Mouse (Mus musculus): ENCODE measurements around the gene Ppp1r9a.

The Ppp1r9a gene

DNA sequence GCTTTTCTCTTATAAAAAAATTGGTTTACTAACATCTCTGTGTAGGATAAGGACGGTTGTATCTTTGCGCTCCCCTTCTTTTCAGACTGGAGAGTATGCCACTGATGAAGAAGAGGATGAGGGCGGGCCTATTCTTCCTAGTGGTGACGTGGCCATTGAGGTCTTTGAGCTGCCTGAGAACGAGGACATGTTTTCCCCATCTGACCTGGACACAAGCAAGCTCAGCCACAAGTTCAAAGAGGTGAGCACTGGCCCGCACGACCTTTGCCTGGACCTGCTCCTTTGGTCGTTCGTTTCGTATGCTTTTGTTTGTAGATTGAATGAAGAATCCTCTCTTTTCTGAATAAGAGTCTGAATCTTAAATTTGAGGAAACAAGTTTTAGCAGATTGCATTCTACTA is 197.6 kb downstream of the Ppp1r9a start:
- DNase-seq (ENCODE audit: low spot score in 2 of 2), result no peak

DNA sequence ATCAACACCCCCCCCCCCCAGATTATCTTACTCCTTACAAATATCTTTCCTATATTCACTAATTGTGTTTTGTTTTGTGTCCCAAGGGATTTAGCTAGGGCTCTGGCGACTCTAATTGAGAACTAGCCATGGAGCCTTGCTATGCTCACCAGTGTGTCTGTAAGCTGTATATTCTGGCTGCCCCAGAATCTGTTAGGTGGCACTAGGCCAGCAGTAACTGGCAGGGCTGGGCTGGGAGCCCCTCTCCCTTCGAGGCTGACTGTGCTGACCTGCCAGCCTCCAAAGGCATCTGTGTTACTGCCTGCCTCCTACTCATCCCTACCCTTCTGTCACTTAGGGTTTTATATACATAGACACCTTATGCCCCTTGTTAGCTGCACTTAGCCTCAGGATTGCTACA is 200.0 kb downstream of the Ppp1r9a start:
- DNase-seq (ENCODE audit: low spot score in 2 of 2), result no peak

DNA sequence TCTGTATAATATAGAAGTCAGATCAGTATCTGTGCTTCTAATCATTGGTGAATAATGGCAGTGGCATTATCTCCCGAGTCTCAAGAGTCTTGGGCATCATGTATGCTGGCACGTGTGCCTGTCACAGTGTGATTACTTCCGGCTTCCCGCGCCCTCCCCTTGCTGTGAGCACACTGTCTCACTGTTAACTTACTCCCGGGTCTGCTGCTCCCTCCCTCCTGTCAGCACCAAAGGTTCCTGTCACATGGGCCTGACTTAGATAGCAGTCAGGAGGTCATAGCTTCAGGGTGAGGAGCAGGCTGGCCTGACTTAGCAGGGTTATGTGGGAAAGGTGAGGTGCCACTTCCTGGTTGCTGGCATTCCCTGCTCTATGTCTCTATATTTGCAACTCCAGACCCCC is 201.1 kb downstream of the Ppp1r9a start:
- no peak for DNase-seq (ENCODE audit: low spot score in 2 of 2)

DNA sequence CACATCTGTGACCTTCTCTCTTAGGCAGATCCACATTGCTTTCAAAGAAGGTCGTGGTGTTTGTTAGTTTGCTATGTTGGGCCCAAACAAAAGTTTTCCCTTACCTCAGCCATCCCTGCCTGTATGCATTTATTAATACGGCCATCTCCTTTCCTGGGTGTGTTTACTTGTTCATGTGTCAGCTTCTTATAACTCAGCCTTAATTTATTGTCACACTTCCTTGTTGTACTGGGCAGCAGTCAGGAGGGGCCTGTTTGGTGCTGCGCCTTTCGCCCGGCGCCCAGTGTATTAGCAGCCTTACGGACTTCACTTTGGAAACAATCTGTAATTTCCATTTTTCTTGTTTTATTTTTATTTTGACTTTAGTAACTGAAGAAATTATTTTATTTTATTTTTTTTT is 201.5 kb downstream of the Ppp1r9a start:
- no peak for DNase-seq (ENCODE audit: low spot score in 2 of 2)

DNA sequence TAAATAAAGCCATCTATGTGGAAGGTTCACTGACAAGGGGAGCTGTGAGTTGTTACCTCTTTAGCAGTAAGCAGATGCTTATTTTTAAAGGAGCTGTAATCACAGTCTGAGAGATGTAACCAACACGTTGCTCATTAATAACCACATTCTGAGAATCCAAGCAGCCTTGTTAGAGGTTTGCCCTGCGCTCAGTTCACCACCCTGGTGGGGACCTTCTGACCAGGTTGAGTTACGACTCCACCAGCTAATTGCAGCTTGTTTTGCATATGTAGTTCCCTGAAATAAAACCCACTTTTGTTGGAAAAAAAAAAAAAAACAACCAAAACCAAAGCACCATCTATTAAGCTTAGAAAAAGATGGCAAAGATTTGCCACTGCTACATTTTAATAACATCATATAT is 205.8 kb downstream of the Ppp1r9a start:
- no peak for DNase-seq (ENCODE audit: low spot score in 2 of 2)

DNA sequence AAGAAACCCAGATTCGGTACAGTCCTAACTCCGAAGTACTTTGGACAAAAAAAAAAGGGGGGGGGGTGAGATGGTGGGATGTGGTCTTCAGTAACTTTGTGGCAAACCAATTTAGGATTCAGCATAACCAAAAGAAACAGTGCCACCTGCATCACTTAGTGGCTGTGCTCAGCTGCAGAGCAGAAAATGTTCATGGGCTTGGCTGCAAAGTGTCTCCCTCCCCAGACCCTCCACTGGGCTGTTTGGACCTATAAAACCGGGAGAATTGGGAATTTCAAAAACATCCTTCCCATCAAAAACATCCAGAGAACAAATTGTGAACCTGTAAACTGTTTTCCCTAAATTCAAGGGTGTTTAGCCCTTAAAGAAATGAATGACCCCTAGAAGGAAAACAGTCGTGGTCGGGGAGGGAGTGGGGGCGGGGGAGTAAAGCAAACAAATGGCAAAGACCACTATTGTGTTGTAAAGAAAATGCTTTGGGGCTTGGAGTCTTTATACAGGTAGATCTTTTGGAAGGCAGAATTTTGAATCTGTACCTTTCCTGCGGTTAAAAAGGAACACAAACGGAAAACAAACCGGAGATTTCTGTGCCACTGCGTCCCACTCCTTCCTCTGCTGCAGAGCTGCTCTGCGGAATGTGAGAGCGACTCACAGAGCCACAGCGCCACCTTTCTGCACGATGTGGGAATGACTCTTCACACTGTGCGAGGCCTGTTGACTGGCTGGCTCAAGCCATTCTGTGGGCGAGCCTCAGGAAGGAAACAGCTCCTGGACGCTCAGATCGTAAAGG is 207.4 kb downstream of the Ppp1r9a start:
- DNase-seq (ENCODE audit: low spot score in 2 of 2), result peak; percentile 93

DNA sequence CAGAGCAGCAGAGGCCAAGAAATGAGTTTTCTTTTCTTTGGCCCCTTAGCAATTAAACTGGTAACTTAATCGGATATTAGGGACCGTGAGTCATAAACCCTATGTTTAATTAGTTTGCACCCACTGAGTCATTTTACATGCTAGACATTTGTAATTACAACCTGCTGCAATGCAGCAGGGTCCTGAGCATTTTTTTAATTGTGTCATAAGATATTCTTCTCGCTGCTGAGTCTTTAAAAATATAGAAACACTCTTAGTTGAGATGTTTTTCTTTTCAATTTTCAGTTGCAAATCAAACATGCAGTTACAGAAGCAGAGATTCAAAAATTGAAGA is 208.0 kb downstream of the Ppp1r9a start:
- no peak for DNase-seq (ENCODE audit: low spot score in 2 of 2)

DNA sequence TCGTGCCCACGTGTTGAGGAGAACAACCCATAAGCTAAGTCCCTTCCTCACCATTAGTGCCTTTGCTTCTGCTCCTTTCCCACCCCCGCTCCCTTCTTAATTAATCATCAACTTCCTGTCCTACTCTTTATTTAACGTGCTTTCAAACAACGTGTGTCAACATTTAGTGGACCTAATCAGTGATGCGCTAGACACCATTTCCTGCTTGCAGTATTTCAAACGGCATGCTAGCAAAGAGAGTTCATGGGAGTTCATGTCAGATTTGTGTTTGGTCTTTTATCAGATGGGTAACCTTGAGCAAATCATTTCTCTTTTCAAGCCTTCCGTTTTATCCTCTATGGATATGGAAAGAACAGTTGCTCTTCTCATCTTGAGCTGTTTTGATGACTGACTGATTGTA is 210.4 kb downstream of the Ppp1r9a start:
- no peak for DNase-seq (ENCODE audit: low spot score in 2 of 2)

DNA sequence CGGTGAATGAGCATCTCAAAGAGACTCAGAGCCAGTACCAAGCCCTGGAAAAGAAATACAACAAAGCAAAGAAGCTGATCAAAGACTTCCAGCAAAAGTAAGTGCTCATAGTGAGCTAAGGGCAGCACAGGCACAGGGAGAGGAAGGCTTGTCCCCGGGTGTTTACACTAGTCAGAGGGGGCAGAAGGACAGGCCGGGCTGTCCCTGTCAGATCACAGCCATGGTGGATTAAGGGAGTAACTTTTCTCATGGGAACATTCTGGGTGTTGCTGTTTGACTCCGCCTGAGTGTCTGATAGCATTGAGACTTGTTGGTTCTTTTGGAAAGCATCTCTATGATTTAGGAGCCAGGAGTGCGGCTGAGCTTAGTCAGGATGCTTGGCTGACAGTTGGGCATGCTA is 211.0 kb downstream of the Ppp1r9a start:
- DNase-seq (ENCODE audit: low spot score in 2 of 2), result no peak

DNA sequence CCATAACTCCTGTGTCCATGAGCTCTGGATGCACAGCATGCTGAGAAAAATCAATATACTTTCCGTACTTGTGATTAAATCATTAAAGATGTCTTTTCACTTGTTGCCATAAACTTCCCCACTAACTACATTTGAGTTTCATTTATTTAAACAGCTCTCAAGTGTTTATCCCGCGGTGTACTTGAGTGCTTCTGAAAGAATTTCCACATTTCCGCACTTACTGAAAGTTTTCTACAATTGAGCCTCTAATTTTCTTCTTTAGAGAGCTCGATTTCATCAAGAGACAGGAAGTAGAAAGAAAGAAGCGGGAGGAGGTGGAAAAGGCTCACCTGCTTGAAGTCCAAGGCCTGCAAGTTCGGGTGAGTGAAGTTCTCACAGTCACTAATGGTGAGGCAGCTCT is 212.1 kb downstream of the Ppp1r9a start:
- no peak for DNase-seq (ENCODE audit: low spot score in 2 of 2)

DNA sequence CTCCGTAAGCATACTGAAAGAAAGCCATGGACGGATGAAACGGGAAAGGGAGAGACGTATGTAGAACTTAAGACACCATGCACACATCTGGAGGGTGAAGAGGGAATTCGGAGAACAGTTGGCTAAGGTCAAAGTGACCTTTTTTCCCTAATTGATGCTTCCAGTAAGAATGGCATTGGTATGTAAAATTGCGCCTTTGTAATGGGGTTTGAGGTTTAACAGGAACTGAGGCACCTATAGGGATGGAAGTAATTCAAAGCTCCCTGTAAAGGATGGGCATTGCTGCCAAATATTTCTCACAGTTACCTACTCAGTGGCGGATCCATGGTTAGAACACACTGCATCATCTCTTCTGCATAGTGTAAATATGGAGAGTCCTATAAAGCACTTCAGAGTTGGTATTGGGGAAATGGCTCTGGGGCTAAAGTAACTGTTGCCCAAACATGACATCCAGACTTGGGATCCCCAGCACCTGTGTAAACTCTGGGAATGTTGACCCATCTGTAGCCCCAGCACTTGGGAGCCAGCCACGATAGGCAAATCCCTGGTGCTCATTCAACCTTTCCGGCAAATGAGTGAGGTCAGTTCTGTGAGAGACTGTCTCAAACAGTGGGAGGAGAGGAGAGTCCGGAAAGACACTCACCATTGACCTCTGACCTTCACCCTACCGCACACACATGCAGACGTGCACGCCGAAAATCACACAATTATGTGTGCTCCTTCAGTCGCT is 216.6 kb downstream of the Ppp1r9a start:
- no peak for DNase-seq (ENCODE audit: low spot score in 2 of 2)

DNA sequence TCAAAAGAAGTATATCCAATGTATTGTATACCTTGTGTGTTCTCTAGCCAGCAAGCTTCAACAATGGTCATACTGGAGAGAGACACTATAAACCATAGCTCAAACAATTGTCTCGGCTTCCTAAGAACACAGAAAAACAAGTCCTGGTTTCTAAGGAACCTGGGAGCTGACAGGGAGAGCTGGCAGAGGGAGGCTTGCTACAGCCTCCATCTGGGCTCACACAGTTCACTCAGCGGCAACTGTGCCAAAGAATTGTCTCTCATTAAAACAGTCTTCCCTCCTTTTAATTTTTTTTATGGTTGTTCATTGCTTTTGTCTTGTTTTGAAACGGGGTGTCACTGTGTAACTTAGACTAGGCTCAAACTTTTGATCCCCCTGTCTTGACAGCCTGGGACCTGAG is 217.5 kb downstream of the Ppp1r9a start:
- no peak for DNase-seq (ENCODE audit: low spot score in 2 of 2)

DNA sequence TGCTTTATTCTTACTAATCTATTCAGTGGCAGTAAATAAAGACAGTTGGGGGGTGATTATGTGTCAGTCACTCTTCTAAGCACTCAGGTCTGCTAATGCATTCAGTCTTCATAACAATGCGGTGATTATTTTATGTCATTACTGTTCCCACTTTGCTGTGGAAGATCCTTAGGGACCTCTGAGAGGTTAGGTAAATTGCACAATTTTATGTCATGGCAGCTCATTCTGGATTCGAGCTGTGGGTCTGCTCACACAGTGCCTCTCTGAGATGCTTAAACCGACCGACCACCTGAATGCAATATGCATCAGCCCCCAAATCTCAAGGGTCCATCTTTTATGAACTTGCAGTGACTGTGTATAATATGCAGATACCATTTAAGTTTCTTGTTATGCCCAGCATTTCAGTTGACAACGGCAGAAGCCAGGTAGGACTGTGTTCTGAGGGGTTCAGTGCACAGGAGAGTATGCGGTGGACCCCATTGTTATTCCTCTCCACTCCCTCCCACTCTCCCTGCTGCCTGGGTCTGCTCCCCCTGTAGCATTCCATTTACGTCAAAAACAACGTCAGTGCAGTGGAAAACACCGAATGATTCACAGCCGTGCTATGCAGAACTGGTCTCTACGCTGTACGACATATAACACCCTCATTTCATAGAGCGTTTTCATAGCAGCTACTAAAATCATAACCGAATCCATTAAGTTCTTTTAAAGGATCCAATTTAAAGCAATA is 226.8 kb downstream of the Ppp1r9a start:
- no peak for DNase-seq (ENCODE audit: low spot score in 2 of 2)

DNA sequence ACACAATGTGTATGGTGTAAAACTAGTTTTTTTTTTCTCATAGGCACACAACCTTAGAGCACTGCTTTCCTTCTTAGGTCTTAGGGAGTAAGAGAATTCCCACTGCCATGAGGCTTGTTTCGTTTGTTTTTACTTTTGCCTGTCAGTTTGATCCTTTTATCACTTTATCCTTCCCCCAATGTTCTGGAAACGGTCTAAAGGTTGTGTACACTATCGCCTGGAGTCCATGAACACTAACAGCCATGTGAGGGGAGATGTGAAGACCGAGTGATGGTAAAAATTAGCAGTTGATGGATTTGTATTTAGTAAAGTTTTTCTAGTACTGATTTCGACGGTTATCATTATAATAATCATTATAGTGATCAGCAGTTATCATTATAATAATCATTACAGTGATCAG is 232.3 kb downstream of the Ppp1r9a start:
- DNase-seq (ENCODE audit: low spot score in 2 of 2), result no peak

DNA sequence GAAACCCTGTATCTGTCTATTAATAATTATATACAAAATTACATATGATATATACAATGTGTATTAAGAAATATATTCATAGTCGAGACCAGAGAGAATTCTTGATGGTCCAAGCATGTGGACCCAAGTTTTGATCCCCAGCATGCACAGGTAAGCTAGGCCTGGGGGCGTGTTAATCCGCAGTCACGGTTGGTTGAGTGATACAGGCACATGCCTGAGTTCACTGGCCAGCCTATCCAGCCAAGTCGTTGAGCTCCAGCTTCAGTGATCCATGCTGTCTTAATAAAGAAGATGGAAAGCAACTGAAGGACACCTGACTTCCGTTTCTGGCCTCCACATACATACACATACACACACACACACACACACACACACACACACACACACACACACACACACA is 233.3 kb downstream of the Ppp1r9a start:
- no peak for DNase-seq (ENCODE audit: low spot score in 2 of 2)

DNA sequence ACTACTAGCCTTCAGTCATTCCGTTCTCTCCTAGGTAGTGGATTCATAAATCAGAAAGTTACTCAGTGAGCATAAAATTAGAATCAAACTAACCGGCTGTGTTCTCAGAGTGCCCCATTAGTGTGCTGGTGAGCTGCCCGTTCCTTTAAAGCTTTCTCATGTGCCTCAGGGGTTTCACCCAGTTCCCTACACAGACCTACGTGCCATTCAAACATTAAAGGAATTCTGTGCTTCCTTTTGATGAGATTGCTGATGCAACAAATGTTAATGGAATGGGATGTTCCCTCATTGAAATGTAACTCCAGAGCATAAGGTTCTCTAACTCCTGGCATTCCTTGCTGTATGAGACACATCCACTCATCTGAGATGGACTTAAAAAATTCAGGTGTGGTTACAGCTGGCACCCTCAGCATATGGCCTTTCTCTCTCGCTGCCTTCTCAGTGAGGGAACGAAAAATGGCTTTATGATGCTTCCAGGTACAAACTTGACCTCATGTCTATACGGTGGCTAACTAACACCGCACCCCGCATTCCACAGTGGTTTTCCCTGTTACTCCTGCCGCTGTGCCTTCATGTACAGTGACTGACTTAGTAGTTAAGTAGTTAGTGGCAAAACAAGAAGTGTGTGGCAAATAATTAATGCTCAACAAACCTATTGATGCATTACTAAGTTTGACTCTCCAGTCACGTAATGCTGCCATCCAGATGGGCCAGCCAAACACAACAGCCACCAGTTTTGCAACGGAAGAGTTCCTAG is 236.3 kb downstream of the Ppp1r9a start:
- no peak for DNase-seq (ENCODE audit: low spot score in 2 of 2)

DNA sequence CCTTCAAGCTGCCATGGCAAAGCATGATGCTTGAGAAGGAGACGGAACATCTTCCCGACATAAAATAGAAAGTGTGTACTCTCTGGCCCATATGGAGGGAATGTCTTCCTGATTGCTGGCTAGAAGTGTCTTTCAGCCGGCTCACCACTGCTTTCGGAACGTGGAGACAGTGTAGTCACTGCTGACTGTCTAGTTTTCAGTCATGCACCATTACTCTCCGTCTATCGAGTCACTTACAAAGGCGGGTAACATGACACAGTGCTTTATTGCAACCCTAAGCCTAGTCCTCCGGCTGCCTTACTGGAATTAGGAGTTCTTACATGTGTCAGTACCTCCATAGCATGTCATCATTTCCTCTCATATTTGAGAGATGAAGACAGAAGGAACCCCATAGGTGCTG is 236.9 kb downstream of the Ppp1r9a start:
- DNase-seq (ENCODE audit: low spot score in 2 of 2), result no peak

DNA sequence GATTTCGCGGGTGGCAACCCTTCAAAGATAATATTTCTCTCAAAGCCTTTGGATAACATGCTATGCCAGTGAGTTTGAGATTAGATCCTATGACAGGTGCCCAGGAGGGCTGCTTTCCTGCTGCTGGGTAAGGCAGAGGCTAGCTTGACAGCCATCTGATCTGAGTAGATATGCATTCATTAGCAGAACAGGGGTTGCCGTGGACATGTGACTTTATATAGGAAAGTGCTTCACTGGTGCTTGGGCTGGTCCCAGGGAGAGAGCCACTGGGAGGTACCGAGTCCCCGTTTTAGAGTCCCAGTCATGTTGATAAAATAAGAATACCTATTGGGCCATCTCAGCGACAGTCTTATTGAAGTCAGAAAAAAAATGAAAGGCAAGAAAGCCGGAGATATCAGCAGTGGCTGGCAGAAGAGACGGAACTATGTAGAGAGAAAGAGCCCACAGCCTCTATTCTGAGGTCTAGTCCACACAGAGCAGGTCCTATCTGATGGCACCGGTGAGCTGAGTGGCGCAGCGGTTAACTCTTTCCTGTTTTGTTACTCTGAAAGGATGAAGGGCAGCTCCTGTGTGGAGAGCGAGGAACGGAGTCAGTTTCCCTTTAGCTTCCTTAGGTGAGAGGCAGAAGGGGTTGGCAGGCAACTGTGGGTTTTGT is 244.9 kb downstream of the Ppp1r9a start:
- DNase-seq (ENCODE audit: low spot score in 2 of 2), result no peak

DNA sequence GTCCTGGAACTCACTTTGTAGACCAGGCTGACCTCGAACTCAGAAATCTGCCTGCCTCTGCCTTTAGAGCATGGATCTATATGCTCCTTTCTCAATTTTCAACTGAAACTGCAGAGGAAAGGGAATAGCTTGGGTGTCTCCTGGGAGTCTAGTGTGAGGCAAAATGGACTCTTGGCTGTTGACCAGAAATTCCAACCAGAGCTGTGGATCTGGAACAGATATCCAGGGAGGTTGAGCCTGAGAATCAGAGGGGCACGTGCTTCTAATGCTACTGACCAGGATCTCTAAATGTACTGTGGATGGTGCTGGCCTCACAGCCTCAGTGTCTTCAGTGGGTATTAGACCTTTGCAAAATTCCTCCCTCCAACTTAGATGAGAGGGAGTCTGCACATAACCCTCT is 247.2 kb downstream of the Ppp1r9a start:
- DNase-seq (ENCODE audit: low spot score in 2 of 2), result no peak

DNA sequence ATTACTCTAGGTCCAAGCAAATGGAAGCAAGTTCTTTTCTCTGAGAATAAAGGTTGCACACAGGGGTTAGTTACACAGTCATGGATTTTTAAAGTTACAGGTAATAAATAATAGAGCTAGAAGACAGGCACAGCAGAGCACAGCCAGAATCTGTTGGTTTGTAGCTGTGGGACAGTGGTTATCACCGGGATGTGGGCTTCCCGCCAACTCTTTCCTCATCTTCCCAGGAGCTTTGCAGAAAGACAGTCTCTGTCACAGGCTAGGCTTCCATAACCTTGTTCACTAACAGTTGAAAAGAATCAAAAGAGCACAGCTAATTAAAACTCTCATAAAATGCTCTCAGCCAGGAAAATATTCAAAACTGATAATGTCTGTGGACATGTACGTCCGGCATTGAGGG is 248.5 kb downstream of the Ppp1r9a start:
- DNase-seq (ENCODE audit: low spot score in 2 of 2), result no peak

DNA sequence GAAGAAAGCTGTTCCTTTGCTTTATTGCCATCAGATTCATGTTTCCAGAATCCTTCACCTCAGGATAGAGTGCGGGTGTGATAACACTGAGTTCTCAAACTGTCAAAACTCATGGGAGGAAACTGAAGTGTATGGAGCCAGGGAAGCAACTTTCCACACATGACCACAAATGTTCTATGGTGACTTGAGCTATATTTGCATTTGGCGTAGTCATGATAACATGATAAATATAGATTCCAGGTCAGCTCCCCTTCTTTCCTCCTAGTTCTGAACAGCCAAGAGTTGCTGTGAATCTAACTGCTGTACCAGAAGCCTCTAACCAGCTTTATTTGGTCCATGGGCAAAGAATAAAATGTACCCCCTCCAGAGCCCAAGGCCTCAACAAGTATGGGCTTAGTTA is 249.5 kb downstream of the Ppp1r9a start:
- DNase-seq (ENCODE audit: low spot score in 2 of 2), result no peak

DNA sequence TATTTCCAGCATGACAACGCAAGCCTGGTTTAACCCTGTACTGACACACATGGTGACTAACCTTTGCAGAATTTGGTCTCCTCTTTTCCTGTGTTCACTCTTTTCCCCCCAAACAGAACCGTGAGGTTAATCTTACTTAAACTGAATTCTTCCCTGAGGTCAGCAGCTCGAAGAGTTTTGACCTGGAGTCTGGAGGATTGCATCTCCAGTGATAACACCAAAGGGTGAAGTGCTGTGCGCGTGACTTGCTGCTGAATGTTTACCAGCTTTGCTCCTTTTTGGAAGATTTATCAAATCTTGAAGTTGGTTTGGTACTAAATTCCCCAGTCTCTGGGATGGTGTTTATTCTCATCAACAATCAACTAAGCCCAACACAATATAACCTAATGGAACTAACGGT is 252.1 kb downstream of the Ppp1r9a start:
- no peak for DNase-seq (ENCODE audit: low spot score in 2 of 2)

Measured in right cerebral cortex, adult 2 months (tissue).